Mouse (Mus musculus): Measurements from ENCODE around the gene Capn7.

- TF ChIP-seq ZNF384 (IDR thresholded peaks at IDR 0.05; ENCODE audit: low read depth, low read length) (no peak), CTCF (conservative IDR thresholded peaks at IDR 0.05 in 1 of 2, IDR thresholded peaks at IDR 0.05 in 1 of 2; ENCODE audit: low read depth in 2 of 2, low read length in 2 of 2) (no peak), RAD21 (IDR thresholded peaks at IDR 0.05; ENCODE audit: low read depth, low read length) (no peak), POLR2A (IDR thresholded peaks at IDR 0.05; ENCODE audit: low read depth, low read length) (no peak), E2F4 (IDR thresholded peaks at IDR 0.05; ENCODE audit: insufficient replicate concordance, low read depth, low read length) (no peak), SIN3A (IDR thresholded peaks at IDR 0.05; ENCODE audit: low read length) (no peak), MYC (IDR thresholded peaks at IDR 0.05; ENCODE audit: low read depth, low read length) (no peak), ETS1 (conservative IDR thresholded peaks at IDR 0.05; ENCODE audit: low read depth, low read length) (no peak), MEF2A (IDR thresholded peaks at IDR 0.05; ENCODE audit: borderline replicate concordance, low read depth, low read length) (no peak)
Measured at GRCm38 (mm10) chr14:31414967-31415376, 78.5 kb downstream of the Capn7 start.
